Mouse (Mus musculus): ENCODE results near the gene Zfp266. TPM values are rescaled to one million over a fixed set of nuclear protein-coding genes. Genes with fewer than 3 reads are reported as not detected.

Zfp266 gene
- polyA plus RNA-seq, 1 experiment from 2014 or later = 170 TPM

Other genes starting within 250 kb of the Zfp266 start
- not detected in 2 replicates for gene Olfr39, start 239.1 kb downstream of the Zfp266 start, polyA plus RNA-seq (2016; fragmentation: Nextera tagmentation; extraction: Ambion mirVana)
- not detected in 2 replicates for gene Olfr873, start 222.9 kb downstream of the Zfp266 start, polyA plus RNA-seq (2016; fragmentation: Nextera tagmentation; extraction: Ambion mirVana)
- gene Olfr18, start 185.3 kb downstream of the Zfp266 start, polyA plus RNA-seq (2016; fragmentation: Nextera tagmentation; extraction: Ambion mirVana) = not detected in 2 replicates
- gene Zfp560, start 136.2 kb downstream of the Zfp266 start, polyA plus RNA-seq (2016; fragmentation: Nextera tagmentation; extraction: Ambion mirVana) = 34.9 and 36.7 TPM in 2 replicates
- gene Zfp26, start 61.3 kb downstream of the Zfp266 start, polyA plus RNA-seq (2016; fragmentation: Nextera tagmentation; extraction: Ambion mirVana) = 33.9 and 35.0 TPM in 2 replicates
- 21.4 and 22.8 TPM in 2 replicates for gene Zfp426, start 28.7 kb downstream of the Zfp266 start, polyA plus RNA-seq (2016; fragmentation: Nextera tagmentation; extraction: Ambion mirVana)
- gene Zfp846, start 59.9 kb upstream of the Zfp266 start, polyA plus RNA-seq (2016; fragmentation: Nextera tagmentation; extraction: Ambion mirVana) = 21.4 and 23.2 TPM in 2 replicates
- gene Ubl5, start 121.5 kb upstream of the Zfp266 start, polyA plus RNA-seq (2016; fragmentation: Nextera tagmentation; extraction: Ambion mirVana) = 395 and 428 TPM in 2 replicates
- 20.9 and 21.0 TPM in 2 replicates for gene Fbxl12, start 123.3 kb upstream of the Zfp266 start, polyA plus RNA-seq (2016; fragmentation: Nextera tagmentation; extraction: Ambion mirVana)
- 52.2 and 52.7 TPM in 2 replicates for gene Pin1, start 130.7 kb upstream of the Zfp266 start, polyA plus RNA-seq (2016; fragmentation: Nextera tagmentation; extraction: Ambion mirVana)
- 2.9 and 3.3 TPM in 2 replicates for gene Olfm2, start 224.9 kb upstream of the Zfp266 start, polyA plus RNA-seq (2016; fragmentation: Nextera tagmentation; extraction: Ambion mirVana)